Mouse (Mus musculus) embryo, embryonic 11 days (tissue): ENCODE data around the gene 9930111J21Rik2.
A peak's percentile ranks its signal among the peaks of the same experiment; 100 is the strongest.
"Not testable (repeated sequence)": the region's sequence is repeated elsewhere in the genome, so short reads cannot be mapped to it uniquely, and the experiment has no call there.

ENCODE experiments used
- DNase-seq: peaks from one replicate; pipeline ENCODE4 v3.0.0-alpha.2; 2015

Gene 9930111J21Rik2

GRCm38 (mm10) chr11:49051093-49051891, at the start of gene 9930111J21Rik2:
TSS of gene 9930111J21Rik2 (minus strand) at chr11:49051242.
- not testable (repeated sequence) for DNase-seq

- DNase-seq: no peak
These were observed 49.4 kb upstream of the 9930111J21Rik2 start for GRCm38 (mm10) chr11:49100409-49100808.

- no peak for DNase-seq
These were observed 44.3 kb upstream of the 9930111J21Rik2 start for GRCm38 (mm10) chr11:49095367-49095766.

- no peak for DNase-seq
These were observed 43.0 kb upstream of the 9930111J21Rik2 start for GRCm38 (mm10) chr11:49093861-49094660.

GRCm38 (mm10) chr11:49092786-49093185, 41.7 kb upstream of the 9930111J21Rik2 start:
- no peak for DNase-seq

GRCm38 (mm10) chr11:49092053-49092586, 41.1 kb upstream of the 9930111J21Rik2 start:
- no peak for DNase-seq

GRCm38 (mm10) chr11:49091171-49091570, 40.1 kb upstream of the 9930111J21Rik2 start:
- DNase-seq: no peak

GRCm38 (mm10) chr11:49090551-49090950, 39.5 kb upstream of the 9930111J21Rik2 start:
- no peak for DNase-seq

- DNase-seq: no peak
These were observed 38.9 kb upstream of the 9930111J21Rik2 start for GRCm38 (mm10) chr11:49089735-49090507.

GRCm38 (mm10) chr11:49088990-49089652, 38.1 kb upstream of the 9930111J21Rik2 start:
- DNase-seq: no peak

- DNase-seq: peak; percentile 37
These were observed 37.0 kb upstream of the 9930111J21Rik2 start for GRCm38 (mm10) chr11:49087830-49088616.

GRCm38 (mm10) chr11:49086858-49087361, 35.9 kb upstream of the 9930111J21Rik2 start:
- no peak for DNase-seq

- DNase-seq: no peak
These were observed 33.8 kb upstream of the 9930111J21Rik2 start for GRCm38 (mm10) chr11:49084875-49085274.

- no peak for DNase-seq
These were observed 33.3 kb upstream of the 9930111J21Rik2 start for GRCm38 (mm10) chr11:49084385-49084784.

- no peak for DNase-seq
These were observed 32.8 kb upstream of the 9930111J21Rik2 start for GRCm38 (mm10) chr11:49083808-49084207.

GRCm38 (mm10) chr11:49083146-49083545, 32.1 kb upstream of the 9930111J21Rik2 start:
- no peak for DNase-seq

- DNase-seq: no peak
These were observed 30.8 kb upstream of the 9930111J21Rik2 start for GRCm38 (mm10) chr11:49081886-49082285.

- no peak for DNase-seq
These were observed 30.3 kb upstream of the 9930111J21Rik2 start for GRCm38 (mm10) chr11:49081356-49081755.

GRCm38 (mm10) chr11:49080636-49081035, 29.6 kb upstream of the 9930111J21Rik2 start:
- DNase-seq: no peak

- no peak for DNase-seq
These were observed 27.7 kb upstream of the 9930111J21Rik2 start for GRCm38 (mm10) chr11:49078719-49079118.

GRCm38 (mm10) chr11:49077012-49077411, 26.0 kb upstream of the 9930111J21Rik2 start:
- DNase-seq: no peak
